Mouse (Mus musculus) lung, postnatal 0 days (tissue): ENCODE results near the gene Cnot4. TPM values are rescaled to one million over a fixed set of nuclear protein-coding genes. Genes with fewer than 3 reads are reported as not detected.
"Not testable (repeated sequence)": the region's sequence is repeated elsewhere in the genome, so short reads cannot be mapped to it uniquely, and the experiment has no call there.

Experiments used
- ATAC-seq: fragments of 200-750 bp; cut with Nextera tagmentation; 2 replicates; pipeline ENCODE4 v1.8.0; 2017; ENCODE audit warnings: moderate library complexity
- DNase-seq: peaks from one replicate; pipeline ENCODE4 v3.0.0-alpha.2; 2016; ENCODE audit warnings: low spot score
- H3K27ac ChIP-seq: fragments of 300-500 bp; sonication (generic); 2 replicates; pipeline ENCODE4 v1.5.1; 2014; ENCODE audit warnings: antibody characterized with exemption, mild to moderate bottlenecking, low read length, mixed read lengths
- H3K27me3 ChIP-seq: fragments of 300-500 bp; sonication (generic); replicated peaks from 2 replicates; pipeline ENCODE4 v1.6.1; 2014; ENCODE audit warnings: low read length, mixed read lengths; ENCODE audit not compliant: insufficient read depth
- H3K36me3 ChIP-seq: fragments of 300-500 bp; sonication (generic); 2 replicates; pipeline ENCODE4 v1.6.1; 2014; ENCODE audit warnings: low read length, mixed read lengths; ENCODE audit not compliant: insufficient read depth
- H3K4me1 ChIP-seq: fragments of 300-500 bp; sonication (generic); 2 replicates; pipeline ENCODE4 v1.6.1; 2014; ENCODE audit warnings: antibody characterized with exemption, low read depth, low read length, mixed read lengths; ENCODE audit not compliant: insufficient read depth
- H3K4me2 ChIP-seq: fragments of 300-500 bp; sonication (generic); replicated peaks from 2 replicates; pipeline ENCODE4 v1.6.1; 2014; ENCODE audit warnings: low read depth, mild to moderate bottlenecking, low read length, moderate library complexity, mixed read lengths
- H3K4me3 ChIP-seq: fragments of 300-500 bp; sonication (generic); 2 replicates; pipeline ENCODE4 v1.5.1; 2014; ENCODE audit warnings: low read depth, low read length
- H3K9ac ChIP-seq: fragments of 300-500 bp; sonication (generic); replicated peaks from 2 replicates; pipeline ENCODE4 v1.6.1; 2014; ENCODE audit warnings: low read depth, mild to moderate bottlenecking
- H3K9me3 ChIP-seq: fragments of 300-500 bp; sonication (generic); 2 replicates; pipeline ENCODE4 v1.6.1; 2016; ENCODE audit warnings: low read length, mixed read lengths
- CTCF ChIP-seq: IDR thresholded peaks from 2 replicates; pipeline ENCODE4 v1.5.1; 2016; ENCODE audit warnings: antibody characterized with exemption, mild to moderate bottlenecking
- EP300 ChIP-seq: IDR thresholded peaks from 2 replicates; pipeline ENCODE4 v1.6.1; 2016; ENCODE audit warnings: antibody characterized with exemption, mild to moderate bottlenecking, control low read depth
- WGBS: fragments of 180-500 bp; shearing (Covaris S2); extraction: QIAGEN DNeasy Blood & Tissue Kit; methylation state at CpG from one replicate; pipeline ENCODE4 v1.1.7; 2014; 5-methylcytosine and 5-hydroxymethylcytosine counted together
- polyA plus RNA-seq: library from polyadenylated mRNA; unstranded; fragments of >200 nt; fragmentation: Nextera tagmentation; extraction: Ambion mirVana; gene quantifications from 2 replicates; pipeline ENCODE4 v1.2.1, GENCODE M21; 2015

Gene Cnot4
- polyA plus RNA-seq = 21.6 and 22.8 TPM in 2 replicates

- 0% methylated on average over 54 of the region's 55 CpGs for WGBS
- H3K27ac ChIP-seq = peak within 1 kb of the TSS; percentile 91
- H3K4me3 ChIP-seq = peak within 1 kb of the TSS; percentile 78
- no peaks in the 10 kb centered on the region for H3K9me3 ChIP-seq
- TF ChIP-seq EP300 (no peak), CTCF (no peak)
- peak; percentile 99 for DNase-seq
- no peaks in the 10 kb centered on the region for H3K36me3 ChIP-seq
- H3K4me1 ChIP-seq = peaks cover 2% of the 10 kb centered on the region; the same call in 1 of the 2 replicates
- no peaks in the 10 kb centered on the region for H3K27me3 ChIP-seq
- H3K9ac ChIP-seq = peak within 1 kb of the TSS; percentile 77
- peak within 1 kb of the TSS; percentile 94 for H3K4me2 ChIP-seq
- ATAC-seq = peak; percentile 99
These were observed at the start of gene Cnot4 for GRCm38 (mm10) chr6:35133579-35134488. Gene Cnot4, minus strand, starts transcription at chr6:35133724.

GRCm38 (mm10) chr6:35179299-35179698 is 45.8 kb upstream of the Cnot4 start:
- not testable (repeated sequence) for H3K36me3 ChIP-seq, H3K9ac ChIP-seq, H3K27ac ChIP-seq, H3K27me3 ChIP-seq, DNase-seq, ATAC-seq, H3K9me3 ChIP-seq, H3K4me3 ChIP-seq, H3K4me2 ChIP-seq, H3K4me1 ChIP-seq
- WGBS = 89% methylated on average over 3 of the region's 3 CpGs

DNA sequence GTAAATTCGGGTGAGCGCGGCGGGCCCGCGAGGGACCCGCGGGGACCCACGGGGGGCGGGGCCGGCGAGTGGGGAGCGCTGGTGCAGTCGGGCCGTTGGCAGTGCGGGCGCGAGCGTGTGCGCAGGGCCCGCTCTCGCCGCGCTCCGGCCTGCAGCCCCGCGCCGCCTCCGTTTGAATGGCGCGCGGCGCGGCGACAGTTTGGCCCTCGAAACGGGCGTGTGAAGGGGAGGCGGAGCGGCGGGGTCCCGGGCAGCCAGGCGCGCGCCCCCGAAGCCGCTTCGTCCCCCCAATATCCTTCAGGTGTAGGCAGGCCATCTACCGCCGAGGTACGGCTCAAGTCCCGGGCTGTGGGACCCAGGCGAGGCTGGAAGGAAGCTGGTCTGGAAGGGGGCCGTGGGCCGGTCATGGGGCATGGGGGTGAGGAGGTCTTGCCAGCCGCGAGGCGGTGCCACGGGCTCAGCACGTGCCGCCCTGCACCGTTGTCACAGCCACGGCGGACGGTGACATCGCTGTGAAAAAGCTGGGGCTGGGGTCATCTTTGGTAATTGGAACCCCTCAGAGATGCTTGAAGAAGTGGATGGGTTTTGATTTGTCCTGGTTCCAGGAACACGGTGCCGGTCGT is 44.2 kb upstream of the Cnot4 start:
- no peaks in the 10 kb centered on the region for H3K9me3 ChIP-seq
- 2% methylated on average over 52 of the region's 69 CpGs for WGBS
- TF ChIP-seq EP300 (no peak), CTCF (no peak)

GRCm38 (mm10) chr6:35176979-35177649 is 43.6 kb upstream of the Cnot4 start, which contains the start of gene Nup205:
Gene Nup205, plus strand, starts transcription at chr6:35177421.
- H3K9ac ChIP-seq = peak within 1 kb of the TSS; percentile 88
- H3K9me3 ChIP-seq = no peaks in the 10 kb centered on the region
- peak; percentile 93 for ATAC-seq
- H3K27me3 ChIP-seq = no peaks in the 10 kb centered on the region
- peak within 1 kb of the TSS; percentile 96 for H3K27ac ChIP-seq
- DNase-seq = peak; percentile 93
- peaks cover 4% of the 10 kb centered on the region; the same call in 1 of the 2 replicates for H3K4me1 ChIP-seq
- H3K4me3 ChIP-seq = peak within 1 kb of the TSS; percentile 91
- TF ChIP-seq CTCF (peak; percentile 13; the same call in 1 of the 2 replicates), EP300 (no peak)
- no peaks in the 10 kb centered on the region for H3K36me3 ChIP-seq
- WGBS = 4% methylated on average over 33 of the region's 34 CpGs
- peak within 1 kb of the TSS; percentile 90 for H3K4me2 ChIP-seq

More for the DNA sequence above, 44.2 kb upstream of the Cnot4 start:
- peak overlapping the region; percentile 96 for H3K27ac ChIP-seq
- no peaks in the 10 kb centered on the region for H3K27me3 ChIP-seq
- no peaks in the 10 kb centered on the region for H3K36me3 ChIP-seq
- DNase-seq (peak; percentile 53), ATAC-seq (peak; percentile 76)
- H3K9ac ChIP-seq = peak overlapping the region; percentile 88
- peak overlapping the region; percentile 91 for H3K4me3 ChIP-seq
- H3K4me2 ChIP-seq = peak overlapping the region; percentile 90
- peaks cover 4% of the 10 kb centered on the region; the same call in 1 of the 2 replicates for H3K4me1 ChIP-seq

- no peak for TF ChIP-seq CTCF
- no peak for TF ChIP-seq EP300
- no peaks in the 10 kb centered on the region for H3K36me3 ChIP-seq
- H3K27ac ChIP-seq = no peak overlapping the region
- WGBS = 78% methylated on average over 4 of the region's 4 CpGs
- H3K4me3 ChIP-seq = no peak overlapping the region
- ATAC-seq (no peak), DNase-seq (no peak)
- no peak overlapping the region for H3K4me2 ChIP-seq
- no peaks in the 10 kb centered on the region for H3K27me3 ChIP-seq
- H3K9ac ChIP-seq = no peak overlapping the region
- H3K4me1 ChIP-seq = peaks cover 3% of the 10 kb centered on the region; the same call in 1 of the 2 replicates
- H3K9me3 ChIP-seq = no peaks in the 10 kb centered on the region
These were observed 39.7 kb upstream of the Cnot4 start for GRCm38 (mm10) chr6:35173181-35173580.

- TF ChIP-seq CTCF = 0 out of 2 replicates have a peak, but pooled peaks have one; percentile 22
These were observed 38.5 kb upstream of the Cnot4 start for GRCm38 (mm10) chr6:35172028-35172427.

More at GRCm38 (mm10) chr6:35172028-35172427, 38.5 kb upstream of the Cnot4 start:
- DNase-seq, H3K36me3 ChIP-seq, H3K27me3 ChIP-seq, H3K4me3 ChIP-seq, H3K9me3 ChIP-seq, H3K4me2 ChIP-seq, H3K27ac ChIP-seq, H3K9ac ChIP-seq, ATAC-seq, H3K4me1 ChIP-seq: not testable (repeated sequence)
- 67% methylated on average over 3 of the region's 3 CpGs for WGBS
